ENCODE assay signal across 26 mouse cellular contexts in genomic region chr11:79293971-79294370, GRCm38 (mm10). TPM values are rescaled to one million over a fixed set of nuclear protein-coding genes. Genes with fewer than 3 reads are reported as not detected.
DNase-seq lines count a peak whose midpoint lies in the region; ATAC-seq lines count a peak whose summit lies in the region.
"Had no signal": no experiment of that assay in that cellular context is flagged by ENCODE, and none has a peak within 500 bp of the region (broad histone marks: within the 10 kb centered on the region; RNA-seq: fewer than 3 reads in every experiment).

No protein-coding gene starts in this region.

- intact Hi-C loops in left cerebral cortex, postnatal 25 days (cut with DNase I), result loop anchor here (5.0 kb wide), 1 partner anchor 327 kb away; no protein-coding TSS in a partner anchor

- H3K27me3 ChIP-seq in kidney, embryonic 16.5 days (ENCODE audit: insufficient read depth, low read length), result no peaks in the 10 kb centered on the region
- H3K27me3 ChIP-seq in limb, embryonic 11.5 days (ENCODE audit: control insufficient read depth, insufficient read depth, low read length), result no peaks in the 10 kb centered on the region
- H3K27me3 ChIP-seq: forebrain, embryonic 12.5 days; liver, embryonic 15.5 days; midbrain, embryonic 15.5 days; Patski had no signal

- no peak overlapping the region for H3K4me3 ChIP-seq in kidney, embryonic 16.5 days (ENCODE audit: low read length)
- H3K4me3 ChIP-seq in limb, embryonic 11.5 days (ENCODE audit: low read depth, low read length), result no peak overlapping the region
- H3K4me3 ChIP-seq: forebrain, embryonic 12.5 days; left cerebral cortex, adult 2 months; liver, embryonic 15.5 days; midbrain, embryonic 15.5 days had no signal

- H3K4me2 ChIP-seq in kidney, embryonic 16.5 days (replicated peaks; ENCODE audit: low read depth, low read length), result no peak overlapping the region
- H3K4me2 ChIP-seq in limb, embryonic 11.5 days (ENCODE audit: low read depth, severe bottlenecking), result no peak overlapping the region
- H3K4me2 ChIP-seq: forebrain, embryonic 12.5 days; liver, embryonic 15.5 days; midbrain, embryonic 15.5 days had no signal

- no peaks in the 10 kb centered on the region for H3K36me3 ChIP-seq in kidney, embryonic 16.5 days (ENCODE audit: insufficient read depth, low read length)
- no peaks in the 10 kb centered on the region for H3K36me3 ChIP-seq in limb, embryonic 11.5 days (ENCODE audit: control insufficient read depth, insufficient read depth, low read length)
- H3K36me3 ChIP-seq: forebrain, embryonic 12.5 days; liver, embryonic 15.5 days; midbrain, embryonic 15.5 days had no signal

- no peak for DNase-seq in kidney, adult 18-20 months
- DNase-seq in 416B (ENCODE audit: low read depth), result peak; percentile 58
- DNase-seq in forelimb bud, embryonic 11.5 days (ENCODE audit: low read depth, low spot score), result peak; percentile 82
- DNase-seq in limb, embryonic 11.5 days (ENCODE audit: low spot score), result peak; percentile 57
- no peak for DNase-seq in left cerebral cortex, postnatal 25 days (ENCODE audit: low spot score in 2 of 2)
- no peak for DNase-seq in testis, postnatal 14 days (ENCODE audit: low spot score)
- DNase-seq: adrenal gland, postnatal 36 days; cerebellum, adult 2 months; gastrocnemius, postnatal 25 days; right cerebral cortex, postnatal 4 days had no signal

- H3K4me1 ChIP-seq in kidney, embryonic 16.5 days (ENCODE audit: insufficient read depth, low read length), result peaks cover 47% of the 10 kb centered on the region
- peaks cover 3% of the 10 kb centered on the region; the same call in 1 of the 2 replicates for H3K4me1 ChIP-seq in limb, embryonic 11.5 days (ENCODE audit: control insufficient read depth, insufficient read depth, low read length)
- H3K4me1 ChIP-seq: forebrain, embryonic 12.5 days; midbrain, embryonic 15.5 days had no signal

- H3K9me3 ChIP-seq in kidney, embryonic 16.5 days (ENCODE audit: low read length), result no peaks in the 10 kb centered on the region; the same call in 1 of the 2 replicates
- no peaks in the 10 kb centered on the region for H3K9me3 ChIP-seq in limb, embryonic 11.5 days (ENCODE audit: control insufficient read depth, low read length)
- H3K9me3 ChIP-seq: forebrain, embryonic 12.5 days; liver, embryonic 15.5 days; midbrain, embryonic 15.5 days had no signal

- ATAC-seq in kidney, embryonic 16.5 days (ENCODE audit: low FRiP score, low TSS enrichment), result peak; percentile 89
- peak; percentile 86; the same call in 1 of the 2 replicates for ATAC-seq in limb, embryonic 11.5 days (ENCODE audit: insufficient number of reproducible peaks, low FRiP score, low TSS enrichment, low read depth)
- ATAC-seq: activated CD4-positive, CD25-positive, alpha-beta regulatory T cell, adult 4 months; lung, postnatal 0 days; midbrain, embryonic 15.5 days; Patski had no signal

- H3K27ac ChIP-seq in kidney, embryonic 16.5 days (ENCODE audit: low read length), result peak overlapping the region; percentile 88
- no peak overlapping the region for H3K27ac ChIP-seq in limb, embryonic 11.5 days (replicated peaks; ENCODE audit: low read depth, low read length)
- H3K27ac ChIP-seq: forebrain, embryonic 12.5 days; left cerebral cortex, adult 2 months; liver, embryonic 15.5 days; midbrain, embryonic 15.5 days had no signal

- no peak overlapping the region for H3K9ac ChIP-seq in kidney, embryonic 16.5 days (replicated peaks; ENCODE audit: low read length)
- H3K9ac ChIP-seq in limb, embryonic 11.5 days (ENCODE audit: low read length), result no peak overlapping the region
- H3K9ac ChIP-seq: forebrain, embryonic 12.5 days; liver, embryonic 15.5 days; midbrain, embryonic 15.5 days had no signal

- 21% methylated on average over 1 of the region's 1 CpGs for WGBS in kidney, embryonic 16.5 days
- WGBS in limb, embryonic 11.5 days, result 13% methylated on average over 1 of the region's 1 CpGs

RNA-seq across cellular contexts. Expression of gene Gm9964, which starts 2.7 kb away (rescaled TPM):
- not detected in 2 replicates for polyA plus RNA-seq in kidney, embryonic 16.5 days (2015; fragmentation: Nextera tagmentation; extraction: Ambion mirVana)
- not detected in 2 replicates for polyA plus RNA-seq in limb, embryonic 11.5 days (2014; fragmentation: Nextera tagmentation; extraction: Ambion mirVana)
- total RNA-seq in left cerebral cortex, postnatal 25 days (2021), result under 1 TPM in 1 of 2 experiments, not detected in 1; 0.53 TPM
- total RNA-seq: adrenal gland, postnatal 36 days; common myeloid progenitor, adult 5-6 weeks; gastrocnemius, postnatal 25 days; heart, adult 8-10 months; megakaryocyte, adult 5-6 weeks had no signal
- polyA plus RNA-seq: activated CD4-positive, CD25-positive, alpha-beta regulatory T cell, adult 4 months; C2C12; cerebellum, adult 2 months; forebrain, embryonic 12.5 days; heart, embryonic 16.5 days; hindbrain, embryonic 11.5 days; limb, embryonic 14.5 days; liver, embryonic 15.5 days; lung, postnatal 0 days; midbrain, embryonic 15.5 days; neural tube, embryonic 11.5 days; Patski had no signal

RNA-seq across cellular contexts. Expression of gene Wsb1, which starts 39.5 kb away (rescaled TPM):
- 366 and 377 TPM in 2 replicates for polyA plus RNA-seq in kidney, embryonic 16.5 days (2015; fragmentation: Nextera tagmentation; extraction: Ambion mirVana)
- 376 and 418 TPM in 2 replicates for polyA plus RNA-seq in limb, embryonic 11.5 days (2014; fragmentation: Nextera tagmentation; extraction: Ambion mirVana)
- total RNA-seq in left cerebral cortex, postnatal 25 days (2021), result 10 to 100 TPM; 64.7 to 78.4 TPM

RNA-seq across cellular contexts. Expression of gene Nf1, which starts 45.5 kb away (rescaled TPM):
- polyA plus RNA-seq in kidney, embryonic 16.5 days (2015; fragmentation: Nextera tagmentation; extraction: Ambion mirVana), result 6.6 and 7.8 TPM in 2 replicates
- polyA plus RNA-seq in limb, embryonic 11.5 days (2014; fragmentation: Nextera tagmentation; extraction: Ambion mirVana), result 9.9 and 10.1 TPM in 2 replicates
- total RNA-seq in left cerebral cortex, postnatal 25 days (2021), result 100 to 1,000 TPM; 119 to 124 TPM

Comparison
In these comparisons a context has a peak if more than half of its experiments do, and no peak if none do; other contexts are left out.
1. DNase-seq: peak in 416B (single experiment), forelimb bud, embryonic 11.5 days (single experiment) and limb, embryonic 11.5 days (single experiment); none in kidney, adult 18-20 months (single experiment), left cerebral cortex, postnatal 25 days (0 of 2) and testis, postnatal 14 days (single experiment).